Mouse (Mus musculus): ENCODE data around the gene Uqcr11.

Gene Uqcr11

GRCm38 (mm10) chr10:80397524-80398173 is 9.0 kb downstream of the Uqcr11 start:
- DNase-seq = no peak

- DNase-seq = no peak
Measured at GRCm38 (mm10) chr10:80396822-80397523, 9.7 kb downstream of the Uqcr11 start.

GRCm38 (mm10) chr10:80395025-80395627 is 11.5 kb downstream of the Uqcr11 start:
- no peak for DNase-seq

GRCm38 (mm10) chr10:80392687-80393086 is 13.9 kb downstream of the Uqcr11 start:
- DNase-seq = no peak

- DNase-seq = no peak
Measured at GRCm38 (mm10) chr10:80390697-80391096, 15.9 kb downstream of the Uqcr11 start.

GRCm38 (mm10) chr10:80389185-80389708 is 17.4 kb downstream of the Uqcr11 start:
- no peak for DNase-seq

GRCm38 (mm10) chr10:80388731-80389130 is 17.9 kb downstream of the Uqcr11 start:
- DNase-seq = no peak

- DNase-seq = peak; percentile 92
Measured at GRCm38 (mm10) chr10:80387522-80387959, 19.1 kb downstream of the Uqcr11 start, which contains the start of gene Mex3d. Gene Mex3d, minus strand, starts transcription at chr10:80387659.

- DNase-seq = peak; percentile 43
Measured at GRCm38 (mm10) chr10:80386735-80387471, 19.7 kb downstream of the Uqcr11 start.

- DNase-seq = peak; percentile 89
Measured at GRCm38 (mm10) chr10:80385811-80386734, 20.6 kb downstream of the Uqcr11 start.

GRCm38 (mm10) chr10:80385310-80385709 is 21.3 kb downstream of the Uqcr11 start:
- DNase-seq = peak; percentile 60

GRCm38 (mm10) chr10:80384709-80385108 is 21.9 kb downstream of the Uqcr11 start:
- DNase-seq = no peak

GRCm38 (mm10) chr10:80384115-80384639 is 22.5 kb downstream of the Uqcr11 start:
- no peak for DNase-seq

- peak; percentile 29 for DNase-seq
Measured at GRCm38 (mm10) chr10:80383431-80383830, 23.2 kb downstream of the Uqcr11 start.

- no peak for DNase-seq
Measured at GRCm38 (mm10) chr10:80382641-80383365, 23.8 kb downstream of the Uqcr11 start.

GRCm38 (mm10) chr10:80377716-80378115 is 28.9 kb downstream of the Uqcr11 start:
- DNase-seq = peak; percentile 25

- DNase-seq = peak; percentile 96
Measured at GRCm38 (mm10) chr10:80376160-80376559, 30.5 kb downstream of the Uqcr11 start.

- DNase-seq = peak; percentile 80
Measured at GRCm38 (mm10) chr10:80374063-80374462, 32.6 kb downstream of the Uqcr11 start.

- no peak for DNase-seq
Measured at GRCm38 (mm10) chr10:80372706-80373105, 33.9 kb downstream of the Uqcr11 start.

GRCm38 (mm10) chr10:80371983-80372382 is 34.6 kb downstream of the Uqcr11 start:
- no peak for DNase-seq
